Mouse (Mus musculus) heart, embryonic 11.5 days (tissue): ENCODE measurements around the gene Rab4b. TPM values are rescaled to one million over a fixed set of nuclear protein-coding genes. Genes with fewer than 3 reads are reported as not detected.

Source experiments
- ATAC-seq: fragments of 200-750 bp; cut with Nextera tagmentation; replicated peaks from 2 replicates; pipeline ENCODE4 v1.8.0; 2017; ENCODE audit warnings: moderate library complexity; ENCODE audit not compliant: insufficient number of reproducible peaks, low FRiP score, low TSS enrichment
- H3K27ac ChIP-seq: fragments of 300-500 bp; sonication (generic); 2 replicates; pipeline ENCODE4 v1.5.1; 2014; ENCODE audit warnings: mild to moderate bottlenecking, low read depth, low read length
- H3K27me3 ChIP-seq: fragments of 300-500 bp; sonication (generic); 2 replicates; pipeline ENCODE4 v1.6.1; 2014; ENCODE audit warnings: mild to moderate bottlenecking, low read length, mixed read lengths; ENCODE audit not compliant: control insufficient read depth, insufficient read depth
- H3K36me3 ChIP-seq: fragments of 300-500 bp; sonication (generic); 2 replicates; pipeline ENCODE4 v1.6.1; 2014; ENCODE audit warnings: mild to moderate bottlenecking, low read length, moderate library complexity, mixed read lengths; ENCODE audit not compliant: control insufficient read depth, insufficient read depth
- H3K4me1 ChIP-seq: fragments of 300-500 bp; sonication (generic); 2 replicates; pipeline ENCODE4 v1.6.1; 2014; ENCODE audit warnings: low read length; ENCODE audit not compliant: control insufficient read depth, insufficient read depth
- H3K4me2 ChIP-seq: fragments of 300-500 bp; sonication (generic); 2 replicates; pipeline ENCODE4 v1.6.1; 2014; ENCODE audit warnings: mild to moderate bottlenecking, moderate library complexity
- H3K4me3 ChIP-seq: fragments of 300-500 bp; sonication (generic); 2 replicates; pipeline ENCODE4 v1.5.1; 2014; ENCODE audit warnings: low read depth, low read length
- H3K9ac ChIP-seq: fragments of 300-500 bp; sonication (generic); 2 replicates; pipeline ENCODE4 v1.6.1; 2014; ENCODE audit warnings: mild to moderate bottlenecking, low read depth, low read length, moderate library complexity
- H3K9me3 ChIP-seq: fragments of 300-500 bp; sonication (generic); replicated peaks from 2 replicates; pipeline ENCODE4 v1.6.1; 2016; ENCODE audit warnings: low read length; ENCODE audit not compliant: control insufficient read depth
- WGBS: fragments of 180-500 bp; shearing (Covaris S2); extraction: QIAGEN DNeasy Blood & Tissue Kit; methylation state at CpG from one replicate; pipeline ENCODE4 v1.1.7; 2014; ENCODE audit not compliant: insufficient replicate concordance; 5-methylcytosine and 5-hydroxymethylcytosine counted together
- polyA plus RNA-seq: library from polyadenylated mRNA; unstranded; fragments of >200 nt; fragmentation: Nextera tagmentation; extraction: Ambion mirVana; gene quantifications from 2 replicates; pipeline ENCODE4 v1.2.1, GENCODE M21; 2014

Rab4b gene
- polyA plus RNA-seq, 1 experiment from 2014 or later = 49.7 TPM

DNA sequence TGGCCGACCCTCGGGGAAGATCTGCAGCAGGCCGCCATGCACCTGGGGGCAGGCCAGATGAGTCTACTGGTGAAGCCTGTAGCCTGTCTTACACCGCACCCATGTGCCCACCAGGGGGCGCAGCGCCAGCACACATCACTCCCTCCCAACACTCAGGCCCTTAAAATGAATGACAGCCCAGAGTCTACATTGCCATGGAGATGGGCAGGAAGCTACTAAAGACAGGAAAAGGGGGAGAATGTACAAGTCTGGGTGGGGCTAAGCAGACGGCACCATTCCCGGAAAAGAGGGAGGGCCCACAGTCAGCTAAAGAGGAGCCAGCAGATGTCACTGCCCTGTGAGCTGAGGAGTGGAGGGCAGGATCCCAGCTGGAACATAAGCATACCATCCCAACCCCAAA lies 18.8 kb downstream of the Rab4b start:
- peaks cover 23% of the 10 kb centered on the region for H3K36me3 ChIP-seq
- H3K4me2 ChIP-seq = no peak overlapping the region
- no peaks in the 10 kb centered on the region for H3K9me3 ChIP-seq
- H3K27ac ChIP-seq = no peak overlapping the region
- no peaks in the 10 kb centered on the region for H3K27me3 ChIP-seq
- 17% methylated on average over 8 of the region's 8 CpGs for WGBS
- no peak overlapping the region for H3K4me3 ChIP-seq
- peak; percentile 80 for ATAC-seq
- H3K9ac ChIP-seq = no peak overlapping the region
- H3K4me1 ChIP-seq = peaks cover 23% of the 10 kb centered on the region

DNA sequence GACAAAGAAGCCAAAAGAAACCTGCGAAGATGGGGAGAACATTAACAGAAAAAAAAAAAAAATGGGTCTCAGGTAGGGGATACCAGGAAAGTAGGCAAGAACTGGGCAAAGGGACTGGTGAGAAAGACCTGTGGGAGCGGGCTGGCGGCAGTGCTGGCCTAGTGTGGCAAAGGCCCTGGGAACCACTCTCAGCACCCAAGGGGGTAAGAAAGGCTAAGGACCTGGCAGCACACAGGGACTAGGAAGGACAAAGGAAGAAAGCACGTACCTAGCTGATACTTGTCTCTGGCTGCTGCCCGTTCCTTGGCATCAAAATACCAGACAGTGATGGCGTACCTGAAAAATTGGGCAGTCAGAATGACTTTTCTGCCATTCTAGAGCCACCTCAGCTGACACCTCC lies 19.4 kb downstream of the Rab4b start:
- H3K4me3 ChIP-seq = no peak overlapping the region
- no peak overlapping the region for H3K27ac ChIP-seq
- H3K9me3 ChIP-seq = no peaks in the 10 kb centered on the region; the same call in 1 of the 2 replicates
- peaks cover 17% of the 10 kb centered on the region for H3K4me1 ChIP-seq
- no peak overlapping the region for H3K9ac ChIP-seq
- H3K27me3 ChIP-seq = no peaks in the 10 kb centered on the region
- H3K4me2 ChIP-seq = no peak overlapping the region
- H3K36me3 ChIP-seq = peaks cover 19% of the 10 kb centered on the region
- ATAC-seq = no peak
- 91% methylated on average over 6 of the region's 6 CpGs for WGBS

DNA sequence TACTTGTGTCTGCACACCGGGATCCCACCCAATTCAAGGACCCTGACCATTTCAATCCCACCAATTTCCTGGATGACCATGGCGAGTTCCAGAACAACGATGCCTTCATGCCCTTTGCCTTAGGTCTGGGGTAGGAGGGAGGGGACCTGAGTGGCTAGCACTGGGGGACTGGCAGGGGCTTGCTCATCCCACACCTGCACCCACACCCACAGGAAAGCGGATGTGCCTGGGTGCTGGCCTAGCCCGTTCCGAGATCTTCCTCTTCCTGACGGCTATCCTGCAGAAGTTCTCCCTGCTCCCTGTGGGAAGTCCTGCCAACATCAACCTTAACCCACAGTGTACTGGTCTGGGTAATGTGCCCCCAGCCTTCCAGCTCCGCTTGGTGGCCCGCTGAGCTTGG lies 20.5 kb downstream of the Rab4b start:
- H3K9me3 ChIP-seq = no peaks in the 10 kb centered on the region; the same call in 1 of the 2 replicates
- no peak overlapping the region for H3K4me2 ChIP-seq
- H3K9ac ChIP-seq = no peak overlapping the region
- H3K4me1 ChIP-seq = peaks cover 6% of the 10 kb centered on the region; the same call in 1 of the 2 replicates
- 93% methylated on average over 9 of the region's 9 CpGs for WGBS
- no peak overlapping the region for H3K4me3 ChIP-seq
- no peak for ATAC-seq
- H3K27me3 ChIP-seq = no peaks in the 10 kb centered on the region
- H3K27ac ChIP-seq = no peak overlapping the region
- peaks cover 19% of the 10 kb centered on the region for H3K36me3 ChIP-seq

DNA sequence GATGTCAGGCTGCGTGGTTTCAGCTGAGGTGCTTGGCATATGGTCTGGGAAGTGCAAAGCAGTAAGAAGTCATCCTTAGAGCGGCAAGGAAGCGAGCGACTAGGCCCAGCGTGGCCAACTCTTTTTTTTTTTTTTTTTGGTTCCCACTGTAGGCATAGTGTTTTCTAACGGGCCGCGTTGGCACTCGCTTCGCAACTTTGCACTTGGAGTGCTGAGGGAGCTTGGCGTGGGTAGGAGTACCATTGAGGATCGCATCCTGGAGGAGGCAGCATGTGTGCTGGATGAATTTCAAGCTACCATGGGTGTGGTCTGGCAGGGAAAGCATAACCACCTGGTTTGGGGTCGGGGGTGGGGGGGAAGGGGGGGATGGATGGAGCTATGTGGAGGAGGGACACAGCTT lies 22.7 kb downstream of the Rab4b start:
- Histone ChIP-seq H3K27ac (no peak overlapping the region), H3K4me2 (no peak overlapping the region), H3K4me1 (no peaks in the 10 kb centered on the region), H3K27me3 (no peaks in the 10 kb centered on the region), H3K9ac (no peak overlapping the region), H3K9me3 (no peaks in the 10 kb centered on the region; the same call in 1 of the 2 replicates), H3K4me3 (no peak overlapping the region), H3K36me3 (peaks cover 19% of the 10 kb centered on the region)
- WGBS = 82% methylated on average over 13 of the region's 13 CpGs
- ATAC-seq = no peak

DNA sequence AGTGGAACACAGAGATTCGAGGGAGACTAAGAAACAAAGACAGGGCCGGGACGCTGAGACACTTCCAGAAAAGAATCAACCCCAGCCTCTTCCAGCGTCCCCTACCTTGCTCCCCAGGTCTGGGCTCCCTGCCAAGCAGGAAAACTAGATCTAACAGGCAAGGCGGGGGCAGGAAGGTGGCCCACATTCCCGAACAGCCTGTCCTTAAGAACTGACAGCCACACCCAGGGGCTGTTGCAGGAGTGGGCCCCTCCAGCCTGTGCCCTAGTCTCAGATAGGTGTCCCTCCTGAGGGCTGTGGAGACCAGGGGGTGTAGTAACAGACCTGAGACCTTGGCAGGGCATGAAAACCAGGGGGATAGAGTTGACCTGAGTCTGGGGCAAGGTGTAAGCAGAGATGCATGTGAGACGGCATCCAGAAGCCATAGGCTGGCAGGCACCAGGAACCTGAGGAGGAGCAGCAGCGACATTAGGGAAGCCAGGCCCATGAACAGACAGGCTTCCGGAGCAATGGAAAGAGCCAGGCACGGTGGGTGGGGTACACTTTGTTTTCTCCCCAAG lies 25.4 kb downstream of the Rab4b start, which contains the start of gene Cyp2t4:
TSS of gene Cyp2t4 (plus strand) at position 510 of the 560 bp plus-strand sequence.
- no peak for ATAC-seq
- Histone ChIP-seq H3K27me3 (no peaks in the 10 kb centered on the region), H3K9me3 (no peaks in the 10 kb centered on the region; the same call in 1 of the 2 replicates), H3K4me1 (no peaks in the 10 kb centered on the region), H3K4me2 (no peak within 1 kb of the TSS), H3K27ac (no peak within 1 kb of the TSS), H3K36me3 (peaks cover 10% of the 10 kb centered on the region), H3K9ac (no peak within 1 kb of the TSS), H3K4me3 (no peak within 1 kb of the TSS)
- 72% methylated on average over 10 of the region's 10 CpGs for WGBS

DNA sequence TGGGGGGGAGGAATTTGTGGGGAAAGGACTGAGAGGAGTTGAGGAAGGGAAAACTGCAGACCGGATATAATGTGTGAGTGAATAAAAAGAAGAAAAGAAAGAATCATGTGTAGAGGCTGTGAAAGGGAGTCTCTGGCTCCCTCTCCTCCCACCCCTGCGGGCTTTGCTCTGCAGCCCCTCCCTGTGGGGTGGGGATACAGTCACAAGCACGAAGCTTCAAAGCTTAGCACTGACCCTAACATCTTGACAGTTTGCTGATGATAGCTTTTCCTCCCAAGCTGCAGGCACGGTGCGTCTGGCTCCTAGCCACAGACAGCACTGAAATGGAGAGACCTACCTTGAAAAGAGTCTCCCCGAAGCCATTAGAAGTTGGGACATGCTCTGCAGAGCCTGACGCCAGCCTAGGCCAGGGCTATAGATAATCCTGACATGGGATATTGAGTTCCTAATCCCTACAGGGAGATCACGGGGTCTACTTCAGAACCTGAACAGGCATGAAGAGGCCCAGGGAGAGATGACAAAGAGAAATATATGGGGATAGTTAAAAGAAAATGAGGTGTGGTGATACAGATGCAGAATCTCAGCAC lies 42.2 kb downstream of the Rab4b start:
- ATAC-seq = no peak

DNA sequence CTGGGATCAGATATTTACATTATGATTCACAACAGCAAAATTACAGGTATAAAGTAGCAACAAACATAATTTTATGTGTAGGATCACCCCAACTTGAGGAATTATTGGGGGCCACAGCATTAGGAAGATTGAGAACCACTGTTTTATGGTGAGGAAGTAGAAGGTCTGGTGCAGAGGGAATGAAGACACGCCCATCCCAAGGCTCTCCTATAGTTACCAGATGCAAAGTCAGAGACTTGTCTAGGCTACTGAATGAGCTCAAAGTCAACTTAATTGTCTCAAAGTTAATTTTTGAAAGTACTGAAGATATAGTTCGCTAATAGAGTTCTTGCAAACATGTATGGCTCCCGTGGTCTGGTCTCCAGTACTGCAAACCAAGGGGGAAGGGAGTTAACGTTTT lies 44.9 kb downstream of the Rab4b start:
- H3K36me3 ChIP-seq = no peaks in the 10 kb centered on the region
- no peak for ATAC-seq
- H3K9me3 ChIP-seq = no peaks in the 10 kb centered on the region; the same call in 1 of the 2 replicates
- no peak overlapping the region for H3K4me3 ChIP-seq
- no peaks in the 10 kb centered on the region for H3K27me3 ChIP-seq
- no peak overlapping the region for H3K27ac ChIP-seq
- H3K4me1 ChIP-seq = no peaks in the 10 kb centered on the region
- no peak overlapping the region for H3K4me2 ChIP-seq
- no peak overlapping the region for H3K9ac ChIP-seq
- 77% methylated on average over 4 of the region's 4 CpGs for WGBS

More for the DNA sequence above, 42.2 kb downstream of the Rab4b start:
- H3K9me3 ChIP-seq = peaks cover 4% of the 10 kb centered on the region; the same call in 1 of the 2 replicates
- 49% methylated on average over 8 of the region's 8 CpGs for WGBS
- no peaks in the 10 kb centered on the region for H3K4me1 ChIP-seq
- no peak overlapping the region for H3K27ac ChIP-seq
- H3K4me2 ChIP-seq = no peak overlapping the region
- H3K27me3 ChIP-seq = no peaks in the 10 kb centered on the region
- H3K4me3 ChIP-seq = no peak overlapping the region
- H3K36me3 ChIP-seq = no peaks in the 10 kb centered on the region
- no peak overlapping the region for H3K9ac ChIP-seq

DNA sequence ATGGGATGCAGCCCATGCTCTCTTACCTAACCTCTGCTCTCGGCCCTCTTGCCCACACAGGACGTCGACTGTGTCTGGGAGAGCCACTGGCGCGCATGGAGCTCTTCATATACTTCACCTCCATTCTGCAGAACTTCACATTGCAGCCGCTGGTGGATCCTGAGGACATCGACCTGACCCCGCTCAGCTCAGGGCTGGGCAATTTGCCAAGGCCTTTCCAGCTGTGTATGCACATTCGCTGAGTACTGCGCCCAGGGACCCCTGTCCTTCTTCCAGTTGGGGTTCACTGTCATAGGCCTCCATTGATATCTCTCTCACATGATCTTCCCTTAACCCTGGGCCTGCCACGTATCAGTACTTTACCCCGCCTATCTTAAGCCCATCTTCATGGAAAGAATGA lies 45.5 kb downstream of the Rab4b start:
- Histone ChIP-seq H3K4me1 (no peaks in the 10 kb centered on the region), H3K27me3 (no peaks in the 10 kb centered on the region), H3K27ac (no peak overlapping the region), H3K4me3 (no peak overlapping the region), H3K36me3 (no peaks in the 10 kb centered on the region), H3K4me2 (no peak overlapping the region), H3K9ac (no peak overlapping the region), H3K9me3 (no peaks in the 10 kb centered on the region; the same call in 1 of the 2 replicates)
- ATAC-seq = no peak
- 64% methylated on average over 12 of the region's 12 CpGs for WGBS

DNA sequence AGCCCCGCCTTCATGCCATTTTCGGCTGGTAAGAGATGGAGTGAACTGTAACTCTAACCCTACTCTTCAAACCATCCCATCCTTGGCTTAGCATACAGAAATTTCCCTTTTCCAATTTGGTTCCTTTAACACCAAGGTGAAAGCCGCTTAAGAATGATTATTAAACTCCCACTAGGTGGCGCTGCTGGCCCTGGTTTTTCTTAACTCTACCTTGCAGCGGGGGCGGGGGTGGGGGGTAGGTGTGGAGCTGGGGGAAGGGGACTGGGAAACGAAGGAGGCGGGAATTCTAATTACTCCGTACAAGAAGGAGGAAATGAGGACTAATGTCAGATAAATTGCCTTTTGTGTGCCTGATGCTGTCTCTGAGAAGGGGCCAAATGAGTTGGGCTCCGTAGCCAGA lies 46.1 kb downstream of the Rab4b start:
- H3K4me1 ChIP-seq = no peaks in the 10 kb centered on the region
- no peaks in the 10 kb centered on the region for H3K27me3 ChIP-seq
- H3K4me2 ChIP-seq = no peak overlapping the region
- H3K9ac ChIP-seq = no peak overlapping the region
- WGBS = 13% methylated on average over 10 of the region's 10 CpGs
- H3K27ac ChIP-seq = no peak overlapping the region
- no peak for ATAC-seq
- H3K36me3 ChIP-seq = no peaks in the 10 kb centered on the region
- no peaks in the 10 kb centered on the region; the same call in 1 of the 2 replicates for H3K9me3 ChIP-seq
- no peak overlapping the region for H3K4me3 ChIP-seq
